Mouse (Mus musculus): ENCODE measurements around the gene Gm45837.

- TF ChIP-seq CTCF (IDR thresholded peaks at IDR 0.05; ENCODE audit: borderline replicate concordance, control insufficient read depth, extremely low read depth, insufficient read depth, low read length, poor library complexity) (no peak), POLR2A (IDR thresholded peaks at IDR 0.05; ENCODE audit: control insufficient read depth, extremely low read depth, insufficient read depth, low read length, poor library complexity) (no peak)
These were observed 16.8 kb upstream of the Gm45837 start for GRCm38 (mm10) chr7:101393694-101394504.
